Mouse (Mus musculus): ENCODE results near the gene Atf7ip. TPM values are rescaled to one million over a fixed set of nuclear protein-coding genes. Genes with fewer than 3 reads are reported as not detected.

Atf7ip gene
- total RNA-seq, 2 experiments from 2014 or later = 50.3 to 121 TPM

DNA sequence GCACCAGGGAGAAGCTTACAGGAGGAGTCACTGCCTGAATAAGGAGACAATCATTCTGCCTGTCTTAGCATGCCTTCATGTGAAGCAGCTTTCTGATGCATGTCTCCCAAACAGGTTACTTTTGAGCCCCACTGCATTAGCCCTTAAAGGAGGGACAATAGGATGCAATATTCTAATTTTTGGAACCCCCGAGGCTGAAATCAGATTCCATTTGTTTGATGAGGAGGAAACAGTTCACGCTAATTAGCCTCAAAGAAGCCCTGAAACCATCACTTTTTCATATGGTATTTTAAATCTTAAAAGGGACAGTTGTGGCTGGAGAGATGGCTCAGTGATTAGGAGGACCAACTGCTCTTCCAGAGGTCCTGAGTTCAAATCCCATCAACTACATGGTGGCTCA is 22.4 kb upstream of the Atf7ip start:
- no peak for ATAC-seq (replicated peaks; ENCODE audit: low FRiP score, low TSS enrichment, poor library complexity, severe bottlenecking)

DNA sequence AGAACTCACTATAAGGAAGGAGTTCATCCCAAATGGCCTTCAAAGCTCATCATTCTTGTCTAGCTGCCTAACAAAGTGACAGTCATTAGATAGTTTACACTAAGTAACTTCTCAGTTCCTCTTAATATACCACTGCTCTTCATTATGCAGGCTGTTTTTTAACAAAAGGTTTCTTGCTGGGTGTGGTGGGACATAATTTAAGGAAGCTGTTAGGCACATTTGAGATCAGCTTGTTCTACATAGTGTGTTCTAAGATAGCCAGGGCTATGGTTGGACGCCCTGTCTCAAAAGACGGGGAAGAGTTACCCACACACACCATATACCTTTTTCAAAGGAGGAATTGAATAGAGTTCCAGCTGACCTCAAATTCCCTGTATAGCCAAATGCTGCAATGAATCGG is 21.9 kb upstream of the Atf7ip start:
- no peak for ATAC-seq (replicated peaks; ENCODE audit: low FRiP score, low TSS enrichment, poor library complexity, severe bottlenecking)

DNA sequence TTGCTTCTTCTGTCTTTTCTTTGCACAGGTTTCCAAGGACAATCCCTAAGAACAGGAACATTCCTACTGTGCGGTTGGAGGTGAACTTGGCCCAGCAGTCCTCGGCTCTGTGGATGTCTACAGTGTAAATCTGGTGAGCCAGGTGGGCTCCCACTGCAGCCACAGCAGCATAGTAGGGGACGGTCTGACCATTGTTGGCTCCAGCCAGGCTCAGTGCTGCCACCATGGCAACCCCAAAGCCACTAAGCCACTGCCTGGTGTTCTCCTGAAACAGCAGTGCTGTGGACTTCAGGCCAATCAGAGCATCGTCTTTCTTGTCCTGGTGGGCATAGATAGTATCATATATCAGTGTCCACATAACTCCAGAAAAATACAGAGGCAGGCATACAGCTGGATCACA is 19.8 kb upstream of the Atf7ip start:
- ATAC-seq (replicated peaks; ENCODE audit: low FRiP score, low TSS enrichment, poor library complexity, severe bottlenecking) = no peak

DNA sequence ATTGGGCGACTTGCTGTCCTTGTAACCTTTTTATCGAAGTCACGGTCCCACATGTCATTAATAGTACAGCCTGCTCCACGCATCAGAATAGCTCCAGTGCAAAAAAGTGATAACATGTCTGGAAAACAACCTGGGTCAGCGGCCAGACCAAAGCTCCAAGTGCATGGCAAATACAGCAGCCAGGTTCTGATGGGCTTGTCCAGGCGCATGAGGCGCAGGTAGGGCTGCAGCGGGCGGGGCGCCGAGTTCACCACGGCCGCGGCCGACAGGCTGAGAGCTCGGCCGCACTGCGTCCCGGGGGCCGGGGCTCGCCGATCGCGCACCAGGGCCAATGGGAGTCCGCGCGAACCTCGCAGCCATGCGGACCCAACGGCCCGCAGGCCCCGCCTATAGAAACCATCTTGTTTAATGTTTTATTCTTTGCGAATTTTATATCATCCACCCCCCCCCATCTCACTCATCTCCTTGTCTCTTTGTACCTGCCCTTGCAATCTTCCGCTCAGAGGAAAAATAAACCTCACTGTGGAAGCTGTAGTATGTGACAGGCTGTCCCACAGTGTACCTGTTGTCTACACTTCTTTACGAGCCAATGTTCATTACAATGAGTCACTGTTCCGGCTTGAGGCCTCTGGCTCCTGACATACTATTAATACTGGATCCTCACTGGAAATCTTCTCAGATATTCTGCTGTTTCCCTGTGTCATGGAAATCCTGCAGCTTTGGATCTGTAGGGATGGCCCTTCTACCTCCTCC is 19.0 kb upstream of the Atf7ip start:
- ATAC-seq (replicated peaks; ENCODE audit: low FRiP score, low TSS enrichment, poor library complexity, severe bottlenecking) = no peak

DNA sequence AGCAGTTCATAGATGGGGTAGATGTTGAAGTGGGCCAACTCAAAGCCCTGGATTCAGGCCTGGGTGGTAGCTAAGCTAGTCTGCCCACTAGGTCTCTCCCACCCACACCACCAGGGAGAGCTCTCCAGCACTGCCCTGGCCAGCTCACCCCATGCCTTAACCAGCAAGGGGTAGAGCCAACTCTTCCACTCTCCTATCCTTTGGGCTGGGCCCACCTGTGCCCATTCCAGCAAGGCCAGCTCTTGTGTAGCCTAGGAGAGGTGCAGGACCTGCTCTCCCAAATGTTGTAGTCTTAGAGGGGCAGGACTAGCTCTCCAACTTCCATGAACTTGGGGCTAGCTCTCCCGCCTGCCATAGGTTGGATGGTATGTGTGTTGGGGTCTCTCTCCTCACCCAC is 18.4 kb upstream of the Atf7ip start:
- ATAC-seq (replicated peaks; ENCODE audit: low FRiP score, low TSS enrichment, poor library complexity, severe bottlenecking) = no peak

DNA sequence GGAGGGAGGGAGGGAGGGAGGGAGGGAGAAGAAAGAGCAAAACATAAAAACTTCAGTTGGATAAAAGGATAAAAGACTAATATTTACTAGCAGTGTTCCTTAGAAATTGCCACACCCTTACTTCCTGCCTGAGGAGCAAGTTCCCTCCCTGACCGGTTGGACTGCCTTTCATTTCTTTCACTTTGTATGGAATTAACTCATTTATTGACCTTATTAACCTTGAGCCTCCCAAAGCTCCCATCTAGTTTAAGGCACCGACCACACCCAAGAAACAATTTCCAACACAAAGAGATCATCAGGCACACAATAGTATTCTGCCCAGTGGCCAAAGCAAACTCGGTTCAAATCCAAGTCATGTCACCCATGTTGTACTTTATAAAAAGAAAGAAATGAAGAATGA is 16.1 kb upstream of the Atf7ip start:
- ATAC-seq (replicated peaks; ENCODE audit: low FRiP score, low TSS enrichment, poor library complexity, severe bottlenecking) = no peak

DNA sequence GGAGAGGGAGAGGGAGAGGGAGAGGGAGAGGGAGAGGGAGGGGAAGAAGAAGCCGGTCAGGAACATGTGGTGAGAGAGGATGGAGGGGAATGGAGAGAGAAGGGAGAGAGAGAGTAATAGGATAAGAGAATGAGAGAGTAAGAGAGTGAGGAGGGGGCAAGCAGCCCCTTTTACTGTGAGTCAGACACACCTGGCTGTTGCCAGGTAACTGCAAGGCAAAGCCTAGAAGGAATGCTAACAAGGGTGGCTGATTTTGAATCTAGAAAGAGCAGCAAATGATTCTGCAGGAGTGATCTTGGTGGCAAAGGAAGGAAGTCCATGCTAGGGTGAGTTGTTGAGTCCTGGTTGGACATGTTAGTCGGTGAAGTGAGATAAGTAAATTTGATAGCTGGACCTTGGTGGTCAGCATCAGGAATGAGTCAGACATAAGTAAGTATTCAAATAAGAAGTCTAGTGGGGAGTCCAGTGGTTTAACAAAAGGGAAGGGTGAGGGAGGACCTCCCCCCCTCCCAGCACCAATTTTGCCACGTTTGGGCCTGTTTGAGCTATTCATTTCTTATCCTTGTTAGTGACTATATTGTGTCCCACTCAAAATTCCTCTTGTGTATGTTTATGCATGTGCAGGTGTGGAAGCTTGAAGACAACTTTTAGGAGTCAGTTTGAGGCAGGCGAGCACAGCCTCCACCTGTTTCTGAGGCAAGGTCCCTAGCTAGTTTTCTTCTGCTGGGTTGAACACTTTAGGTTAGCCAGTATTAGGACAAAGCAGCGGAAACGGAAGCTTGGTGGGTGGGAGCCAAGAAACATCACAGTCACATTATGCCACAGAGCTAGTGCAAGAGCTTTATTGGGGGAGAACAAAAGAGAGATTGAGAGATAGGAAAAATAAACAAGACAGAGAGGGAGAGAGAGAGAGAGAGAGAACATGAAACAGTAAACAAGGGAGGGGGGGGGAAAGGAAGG is 15.2 kb upstream of the Atf7ip start:
- ATAC-seq (replicated peaks; ENCODE audit: low FRiP score, low TSS enrichment, poor library complexity, severe bottlenecking) = no peak

DNA sequence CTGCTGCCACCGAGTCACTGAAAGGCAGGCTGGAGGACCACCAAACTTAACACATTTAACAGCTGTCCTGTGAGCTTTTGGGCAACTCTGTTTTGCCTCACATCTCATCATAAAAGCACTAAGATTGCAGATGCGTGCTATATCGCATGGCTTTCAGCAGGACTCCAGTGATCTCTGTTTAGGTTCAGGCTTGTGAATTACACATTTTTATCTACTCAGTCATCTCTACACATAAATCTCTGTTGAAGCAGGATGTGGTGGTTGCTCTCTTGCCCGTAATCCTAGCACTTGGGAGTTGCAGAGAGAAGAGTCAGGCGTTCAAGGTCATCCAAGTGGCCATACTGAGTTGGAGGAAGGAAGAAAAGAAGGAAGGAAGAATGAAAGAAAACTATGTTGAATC is 14.3 kb upstream of the Atf7ip start:
- ATAC-seq (replicated peaks; ENCODE audit: low FRiP score, low TSS enrichment, poor library complexity, severe bottlenecking) = no peak

DNA sequence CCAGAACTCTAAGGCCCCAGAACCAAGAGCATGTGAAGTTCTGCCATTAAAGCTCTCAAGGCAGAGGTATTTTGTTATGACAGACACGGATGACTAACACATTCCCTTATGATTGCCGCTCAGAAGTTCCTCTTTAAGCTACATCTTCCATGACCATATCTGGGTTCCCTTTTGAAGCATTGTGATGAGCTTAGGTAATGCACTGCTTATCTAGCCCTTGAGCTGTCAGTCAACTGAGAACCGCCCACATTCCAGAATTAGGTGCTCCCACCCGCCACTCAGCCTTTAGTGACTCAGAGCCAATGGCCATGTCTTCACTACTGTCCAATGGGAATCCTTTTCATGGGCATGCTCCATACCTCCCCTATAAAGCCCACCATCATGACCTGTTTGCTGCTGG is 13.7 kb upstream of the Atf7ip start:
- ATAC-seq (replicated peaks; ENCODE audit: low FRiP score, low TSS enrichment, poor library complexity, severe bottlenecking) = no peak

DNA sequence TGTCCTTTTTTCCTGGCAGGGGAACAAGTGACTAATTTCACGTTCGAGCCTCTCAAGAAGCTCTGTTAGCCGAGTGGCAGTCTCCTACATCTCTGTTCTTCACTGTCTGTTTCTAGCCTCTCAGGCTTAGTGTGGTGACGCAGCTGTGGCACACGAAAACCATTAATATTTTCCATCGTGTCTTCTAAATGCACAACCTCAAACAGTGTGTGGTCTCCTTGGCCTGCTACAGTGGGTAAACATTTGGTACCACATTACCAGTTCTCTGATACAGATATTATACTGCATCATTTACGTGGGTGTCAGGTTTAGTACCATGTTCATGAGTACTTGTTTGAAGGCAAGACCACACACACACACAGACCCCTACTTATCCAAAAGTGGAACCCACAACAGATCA is 12.5 kb upstream of the Atf7ip start:
- ATAC-seq (replicated peaks; ENCODE audit: low FRiP score, low TSS enrichment, poor library complexity, severe bottlenecking) = no peak

DNA sequence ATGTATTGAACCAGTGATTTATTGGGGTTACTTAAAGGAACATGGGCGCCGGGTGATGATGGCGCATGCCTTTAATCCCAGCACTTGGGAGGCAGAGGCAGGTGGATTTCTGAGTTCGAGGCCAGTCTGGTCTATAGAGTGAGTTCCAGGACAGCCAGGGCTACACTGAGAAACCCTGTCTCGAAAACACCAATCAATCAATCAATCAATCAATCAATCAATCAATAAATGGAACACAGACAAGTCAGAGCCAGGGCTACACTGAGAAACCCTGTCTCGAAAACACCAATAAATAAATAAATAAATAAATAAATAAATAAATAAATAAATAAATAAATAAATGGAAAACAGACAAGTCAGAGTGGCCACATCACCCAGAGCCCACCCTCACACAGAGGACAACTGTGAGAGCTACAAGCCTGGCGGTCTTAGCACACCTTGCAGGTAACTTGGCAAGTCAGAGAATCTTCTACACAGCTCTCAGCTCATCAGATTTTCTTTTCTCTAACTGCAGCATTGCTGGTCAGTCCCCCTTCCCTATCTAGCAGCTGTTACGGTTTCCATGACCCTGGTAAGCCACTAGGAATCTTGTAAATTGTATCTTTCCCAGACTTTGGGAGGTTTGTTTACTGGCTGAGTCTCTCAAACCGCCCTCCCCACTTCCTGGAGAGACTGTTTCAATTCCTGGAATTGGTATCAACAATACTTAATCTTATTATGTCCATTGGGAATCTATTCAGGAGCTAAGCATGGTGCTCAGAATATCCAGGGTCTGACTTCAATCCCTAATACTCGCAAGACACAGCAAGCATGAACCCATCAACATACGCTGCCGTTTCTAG is 11.8 kb upstream of the Atf7ip start:
- ATAC-seq (replicated peaks; ENCODE audit: low FRiP score, low TSS enrichment, poor library complexity, severe bottlenecking) = no peak

DNA sequence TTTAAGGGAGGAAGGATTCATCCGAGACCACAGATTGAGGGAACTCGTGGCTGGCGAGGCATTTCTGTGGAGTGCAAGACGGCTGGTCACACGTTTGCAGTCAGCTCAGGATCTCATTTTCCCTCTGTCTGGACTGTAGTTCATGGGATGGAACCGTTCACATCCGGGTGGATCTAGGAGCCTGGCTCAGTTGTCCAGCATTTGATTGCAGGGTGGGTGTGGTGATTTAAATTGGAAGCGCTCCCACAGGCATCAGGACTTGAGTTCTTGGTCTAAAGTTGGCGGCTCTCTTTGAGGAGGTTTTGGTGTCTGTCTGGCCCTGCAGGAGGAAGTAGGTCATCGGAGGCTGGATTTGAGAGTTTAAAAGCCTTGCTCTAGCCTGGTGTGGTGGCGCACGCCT is 10.9 kb upstream of the Atf7ip start:
- ATAC-seq (replicated peaks; ENCODE audit: low FRiP score, low TSS enrichment, poor library complexity, severe bottlenecking) = no peak

DNA sequence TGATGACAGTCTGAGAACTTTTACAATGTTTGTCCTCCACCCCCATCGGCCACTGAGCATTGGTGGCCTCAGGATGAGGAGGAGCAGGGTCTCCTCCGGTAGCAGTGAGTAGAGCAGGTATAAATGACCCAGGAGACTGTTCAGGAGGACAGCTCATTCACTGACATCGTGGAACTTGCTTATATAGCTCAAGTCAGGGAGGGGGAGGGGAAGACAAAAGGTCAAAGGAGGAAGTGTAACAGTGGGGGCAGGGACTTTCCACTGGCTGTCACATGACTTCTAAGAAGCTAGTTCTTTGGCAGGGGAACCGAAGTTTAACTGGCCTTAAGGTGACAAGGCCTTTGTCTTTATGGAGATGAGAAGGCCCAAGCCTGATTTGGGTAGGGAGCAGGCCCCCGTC is 8.2 kb upstream of the Atf7ip start:
- no peak for ATAC-seq (replicated peaks; ENCODE audit: low FRiP score, low TSS enrichment, poor library complexity, severe bottlenecking)

DNA sequence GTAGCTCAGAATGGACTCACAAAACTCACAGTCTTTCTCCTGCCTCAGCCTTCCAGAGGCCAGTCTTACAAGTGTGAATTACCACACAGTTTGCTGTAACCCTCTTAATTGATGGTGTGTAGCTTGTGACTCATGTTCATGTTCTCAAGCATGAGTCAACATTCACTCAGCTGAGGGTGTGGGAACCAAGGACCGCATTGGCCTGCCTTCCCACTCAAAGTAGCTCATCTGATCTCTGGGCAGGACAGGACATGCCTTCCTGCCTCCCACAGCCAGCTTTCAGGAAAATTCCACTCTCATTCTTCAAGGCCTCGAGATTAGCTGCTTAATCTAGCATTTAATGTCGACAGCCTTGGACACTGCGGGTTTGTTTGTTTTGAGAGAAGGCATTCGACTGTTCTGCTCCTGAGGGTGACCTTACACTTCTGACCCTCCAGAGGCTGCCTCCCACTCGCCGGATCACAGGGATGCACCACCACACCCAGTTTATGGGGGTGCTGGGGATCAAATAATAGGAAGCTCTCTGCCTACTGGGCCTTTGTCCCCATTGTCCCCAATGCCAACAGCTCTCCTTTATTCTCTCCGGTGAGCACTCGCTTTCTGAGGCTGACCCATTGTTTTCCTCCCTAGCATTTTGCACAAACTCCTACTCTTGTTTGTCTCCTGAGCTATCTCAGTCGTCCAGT is 6.5 kb upstream of the Atf7ip start:
- ATAC-seq (replicated peaks; ENCODE audit: low FRiP score, low TSS enrichment, poor library complexity, severe bottlenecking) = no peak

DNA sequence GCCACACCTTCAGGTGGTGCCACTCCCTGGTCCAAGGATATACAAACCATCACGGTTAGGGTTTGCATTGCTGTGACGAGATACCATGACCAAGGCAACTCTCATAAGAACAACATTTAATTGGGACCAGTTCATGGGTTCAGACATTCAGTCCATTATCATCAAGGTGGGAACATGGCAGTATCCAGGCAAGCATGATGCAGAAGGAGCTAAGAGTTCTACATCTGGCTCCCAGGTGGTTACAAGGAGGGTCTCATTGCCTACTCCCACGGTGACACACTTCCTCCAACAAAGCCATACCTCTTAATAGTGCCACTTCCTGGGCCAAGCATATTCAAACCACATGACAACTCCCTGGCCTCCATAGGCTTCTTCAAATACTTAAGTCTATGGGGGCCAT is 2.7 kb downstream of the Atf7ip start:
- ATAC-seq (replicated peaks; ENCODE audit: low FRiP score, low TSS enrichment, poor library complexity, severe bottlenecking) = no peak

DNA sequence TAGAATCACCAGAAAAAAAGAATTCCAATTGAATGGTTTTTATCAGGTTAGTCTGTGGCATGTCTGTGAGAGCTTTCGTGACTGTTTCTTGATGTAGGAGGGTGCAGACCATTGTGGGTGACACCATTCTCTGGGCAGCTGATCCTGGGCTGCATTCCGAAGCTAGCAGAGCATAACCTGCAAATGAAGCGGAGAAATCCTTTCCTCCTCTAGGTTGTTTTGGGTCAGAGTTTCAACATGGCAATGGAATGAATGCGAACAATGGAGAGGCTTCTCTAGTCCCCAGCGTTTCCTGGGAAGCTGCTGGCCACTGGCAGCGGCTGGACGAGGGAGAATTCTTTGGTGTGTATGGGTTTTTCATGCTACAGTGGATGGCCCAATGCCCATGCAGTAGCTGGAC is 5.0 kb downstream of the Atf7ip start:
- no peak for ATAC-seq (replicated peaks; ENCODE audit: low FRiP score, low TSS enrichment, poor library complexity, severe bottlenecking)

DNA sequence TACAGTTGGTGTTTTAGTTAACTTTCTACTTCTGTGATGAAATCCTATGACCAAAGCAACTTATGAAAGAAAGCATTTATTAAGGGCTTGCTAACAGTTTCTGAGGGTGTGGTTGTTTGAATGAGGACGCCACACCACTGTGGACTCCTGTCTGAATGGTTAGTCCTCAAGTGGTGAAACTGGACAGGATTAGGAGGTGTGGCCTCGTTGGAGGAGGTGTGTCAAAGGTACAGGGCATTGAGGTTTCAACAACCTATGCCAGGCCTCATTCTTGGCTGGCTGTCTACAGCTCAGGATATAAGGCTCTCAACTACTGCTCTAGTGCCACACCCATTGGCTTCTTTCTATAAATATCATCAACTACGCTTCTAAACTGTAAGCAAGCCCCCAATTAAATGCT is 6.4 kb downstream of the Atf7ip start:
- no peak for ATAC-seq (replicated peaks; ENCODE audit: low FRiP score, low TSS enrichment, poor library complexity, severe bottlenecking)

DNA sequence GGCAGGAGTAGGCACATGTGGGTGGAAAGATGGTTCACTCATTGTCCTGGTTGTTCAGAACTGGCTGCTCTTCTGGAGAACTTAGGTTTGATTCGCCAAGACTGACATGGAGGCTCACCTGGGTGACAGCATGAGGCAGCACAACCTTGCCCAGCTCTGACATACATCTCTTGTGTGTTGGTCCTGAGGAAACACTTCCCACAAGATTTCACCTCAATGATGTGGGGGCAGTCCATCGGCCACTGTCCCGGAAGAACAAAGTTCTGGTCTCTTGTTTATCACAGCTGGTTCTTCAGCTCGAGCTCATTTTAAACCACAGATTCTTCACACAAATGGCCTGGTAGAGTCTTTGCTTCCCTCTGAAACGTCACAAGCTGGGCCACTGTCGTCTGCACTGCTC is 10.7 kb downstream of the Atf7ip start:
- no peak for ATAC-seq (replicated peaks; ENCODE audit: low FRiP score, low TSS enrichment, poor library complexity, severe bottlenecking)

DNA sequence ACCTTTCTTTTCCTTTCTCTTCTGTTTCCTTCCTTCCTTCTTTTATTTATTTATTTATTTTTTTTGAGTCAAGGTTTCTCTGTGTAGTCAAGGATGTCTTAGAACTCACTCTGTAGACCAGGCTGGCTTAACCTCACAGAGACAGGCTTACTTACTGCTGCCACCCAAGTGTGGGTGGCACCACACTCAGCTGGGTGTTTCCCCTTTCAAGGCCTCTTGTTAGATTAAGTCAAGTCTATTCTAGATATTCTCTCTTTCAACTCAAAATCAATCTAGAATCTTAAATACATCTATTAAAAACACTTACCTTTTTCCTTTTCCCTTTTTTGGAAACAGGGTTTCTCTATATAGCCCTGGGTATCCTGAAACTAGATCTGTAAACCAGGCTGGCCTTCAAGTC is 11.3 kb downstream of the Atf7ip start:
- ATAC-seq (replicated peaks; ENCODE audit: low FRiP score, low TSS enrichment, poor library complexity, severe bottlenecking) = no peak

Measured in megakaryocyte-erythroid progenitor cell, adult 5-6 weeks (primary cell).